Mouse (Mus musculus): ENCODE measurements around the gene Ppp2r2c. TPM values are rescaled to one million over a fixed set of nuclear protein-coding genes. Genes with fewer than 3 reads are reported as not detected.

Ppp2r2c gene
- polyA plus RNA-seq, 1 experiment from 2014 or later: 0.83 TPM

GRCm38 (mm10) chr5:36900189-36900619, 31.9 kb downstream of the Ppp2r2c start:
- no peak for ATAC-seq (ENCODE audit: insufficient number of reproducible peaks, low FRiP score, low TSS enrichment, low read depth)
- Histone ChIP-seq H3K36me3 (no peaks in the 10 kb centered on the region), H3K4me3 (no peak overlapping the region), H3K9ac (no peak overlapping the region), H3K27me3 (0 out of 2 replicates have a peak, but pooled peaks cover 4% of the 10 kb centered on the region), H3K4me2 (no peak overlapping the region), H3K4me1 (no peaks in the 10 kb centered on the region), H3K27ac (no peak overlapping the region), H3K9me3 (no peaks in the 10 kb centered on the region)
- 54% methylated on average over 6 of the region's 6 CpGs for WGBS

DNA sequence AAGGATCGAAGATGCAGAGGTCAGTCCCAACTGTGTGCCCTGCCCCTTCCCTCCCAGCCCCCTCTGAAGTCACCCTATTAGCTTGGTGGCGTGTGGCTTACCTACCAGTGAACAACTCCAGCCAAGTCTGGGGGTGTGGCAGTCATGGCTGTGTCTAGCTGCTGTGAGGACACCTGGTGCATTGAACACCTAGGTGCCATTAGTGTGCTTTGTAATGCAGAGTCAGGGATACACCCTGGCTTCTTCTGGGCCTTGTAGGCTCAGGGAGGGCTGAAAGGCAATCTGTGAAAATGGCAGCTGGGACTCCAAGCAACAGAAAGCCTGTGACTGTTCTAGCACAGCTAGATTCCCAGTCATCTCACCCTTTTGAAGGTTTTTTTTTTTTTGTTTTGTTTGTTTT, 34.5 kb downstream of the Ppp2r2c start:
- Histone ChIP-seq H3K27me3 (no peaks in the 10 kb centered on the region), H3K4me2 (no peak overlapping the region), H3K4me1 (no peaks in the 10 kb centered on the region), H3K4me3 (no peak overlapping the region), H3K9me3 (no peaks in the 10 kb centered on the region), H3K36me3 (no peaks in the 10 kb centered on the region), H3K27ac (no peak overlapping the region), H3K9ac (no peak overlapping the region)
- WGBS: 71% methylated on average over 2 of the region's 2 CpGs
- no peak for ATAC-seq (ENCODE audit: insufficient number of reproducible peaks, low FRiP score, low TSS enrichment, low read depth)

GRCm38 (mm10) chr5:36904131-36904530, 35.8 kb downstream of the Ppp2r2c start:
- 76% methylated on average over 2 of the region's 2 CpGs for WGBS
- Histone ChIP-seq H3K36me3 (no peaks in the 10 kb centered on the region), H3K9ac (no peak overlapping the region), H3K4me3 (no peak overlapping the region), H3K27ac (no peak overlapping the region), H3K4me1 (no peaks in the 10 kb centered on the region), H3K9me3 (no peaks in the 10 kb centered on the region), H3K4me2 (no peak overlapping the region), H3K27me3 (no peaks in the 10 kb centered on the region)
- no peak for ATAC-seq (ENCODE audit: insufficient number of reproducible peaks, low FRiP score, low TSS enrichment, low read depth)

DNA sequence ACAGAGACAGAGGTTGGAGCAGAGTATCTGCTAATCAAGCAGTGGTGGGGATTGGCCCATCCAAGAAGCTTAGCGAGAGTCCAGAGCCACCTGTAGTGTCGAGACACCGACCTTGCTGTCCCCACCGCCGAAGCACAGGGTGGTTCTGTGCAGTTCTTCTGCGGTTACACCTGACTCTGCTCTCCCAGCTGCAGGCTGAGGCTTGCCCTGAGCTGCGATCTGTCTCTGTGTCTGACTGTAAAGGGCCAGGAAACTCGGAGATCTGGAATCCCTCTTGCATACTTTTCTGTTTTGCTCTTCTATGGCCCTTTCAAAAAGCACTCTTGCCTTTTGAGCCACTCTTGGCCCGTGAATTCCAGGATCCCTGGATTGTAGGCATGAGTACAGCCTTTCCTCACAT, 36.4 kb downstream of the Ppp2r2c start:
- Histone ChIP-seq H3K9me3 (no peaks in the 10 kb centered on the region), H3K4me1 (no peaks in the 10 kb centered on the region), H3K27me3 (0 out of 2 replicates have a peak, but pooled peaks cover 4% of the 10 kb centered on the region), H3K4me2 (no peak overlapping the region), H3K27ac (no peak overlapping the region), H3K36me3 (no peaks in the 10 kb centered on the region), H3K9ac (no peak overlapping the region), H3K4me3 (no peak overlapping the region)
- 62% methylated on average over 9 of the region's 9 CpGs for WGBS
- ATAC-seq (ENCODE audit: insufficient number of reproducible peaks, low FRiP score, low TSS enrichment, low read depth): no peak

DNA sequence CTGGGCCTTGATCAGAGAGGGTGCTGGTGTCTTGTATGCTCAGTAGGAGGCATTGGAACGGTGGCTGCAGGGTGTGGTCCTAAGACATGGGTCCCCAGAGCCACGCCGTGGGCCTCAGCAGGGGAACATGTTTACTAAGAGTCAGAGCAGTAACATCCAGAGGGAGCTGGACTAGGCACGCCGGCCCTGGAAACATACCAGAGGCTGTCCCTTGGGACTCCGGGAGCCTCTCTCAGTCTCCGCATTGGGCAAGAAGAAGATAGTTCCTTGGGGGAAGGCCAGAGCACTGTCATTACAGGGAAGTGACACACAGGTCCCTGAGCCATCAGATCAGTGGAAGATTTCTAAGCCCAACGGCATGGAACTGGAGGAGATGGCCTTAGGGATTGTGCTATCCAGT, 36.9 kb downstream of the Ppp2r2c start:
- Histone ChIP-seq H3K4me2 (no peak overlapping the region), H3K9me3 (no peaks in the 10 kb centered on the region), H3K27me3 (0 out of 2 replicates have a peak, but pooled peaks cover 5% of the 10 kb centered on the region), H3K27ac (no peak overlapping the region), H3K4me3 (no peak overlapping the region), H3K9ac (no peak overlapping the region), H3K36me3 (no peaks in the 10 kb centered on the region), H3K4me1 (no peaks in the 10 kb centered on the region)
- no peak for ATAC-seq (ENCODE audit: insufficient number of reproducible peaks, low FRiP score, low TSS enrichment, low read depth)
- WGBS: 67% methylated on average over 8 of the region's 8 CpGs

- H3K27me3 ChIP-seq: peaks cover 10% of the 10 kb centered on the region; the same call in 1 of the 2 replicates
- H3K36me3 ChIP-seq: no peaks in the 10 kb centered on the region
- no peak overlapping the region for H3K27ac ChIP-seq
- no peak overlapping the region for H3K9ac ChIP-seq
- 14% methylated on average over 10 of the region's 10 CpGs for WGBS
- H3K4me1 ChIP-seq: no peaks in the 10 kb centered on the region
- no peak overlapping the region for H3K4me3 ChIP-seq
- no peak overlapping the region for H3K4me2 ChIP-seq
- no peak for ATAC-seq (ENCODE audit: insufficient number of reproducible peaks, low FRiP score, low TSS enrichment, low read depth)
- no peaks in the 10 kb centered on the region for H3K9me3 ChIP-seq
These were observed 39.4 kb downstream of the Ppp2r2c start for GRCm38 (mm10) chr5:36907695-36908094.

- Histone ChIP-seq H3K36me3 (no peaks in the 10 kb centered on the region), H3K27ac (no peak overlapping the region), H3K4me2 (no peak overlapping the region), H3K9me3 (no peaks in the 10 kb centered on the region), H3K27me3 (peaks cover 10% of the 10 kb centered on the region; the same call in 1 of the 2 replicates), H3K4me3 (no peak overlapping the region), H3K9ac (no peak overlapping the region), H3K4me1 (no peaks in the 10 kb centered on the region)
- WGBS: 79% methylated on average over 21 of the region's 21 CpGs
- no peak for ATAC-seq (ENCODE audit: insufficient number of reproducible peaks, low FRiP score, low TSS enrichment, low read depth)
These were observed 41.2 kb downstream of the Ppp2r2c start for GRCm38 (mm10) chr5:36909545-36909944.

- H3K4me3 ChIP-seq: no peak overlapping the region
- WGBS: 24% methylated on average over 7 of the region's 7 CpGs
These were observed 42.7 kb downstream of the Ppp2r2c start for GRCm38 (mm10) chr5:36910980-36911379.

DNA sequence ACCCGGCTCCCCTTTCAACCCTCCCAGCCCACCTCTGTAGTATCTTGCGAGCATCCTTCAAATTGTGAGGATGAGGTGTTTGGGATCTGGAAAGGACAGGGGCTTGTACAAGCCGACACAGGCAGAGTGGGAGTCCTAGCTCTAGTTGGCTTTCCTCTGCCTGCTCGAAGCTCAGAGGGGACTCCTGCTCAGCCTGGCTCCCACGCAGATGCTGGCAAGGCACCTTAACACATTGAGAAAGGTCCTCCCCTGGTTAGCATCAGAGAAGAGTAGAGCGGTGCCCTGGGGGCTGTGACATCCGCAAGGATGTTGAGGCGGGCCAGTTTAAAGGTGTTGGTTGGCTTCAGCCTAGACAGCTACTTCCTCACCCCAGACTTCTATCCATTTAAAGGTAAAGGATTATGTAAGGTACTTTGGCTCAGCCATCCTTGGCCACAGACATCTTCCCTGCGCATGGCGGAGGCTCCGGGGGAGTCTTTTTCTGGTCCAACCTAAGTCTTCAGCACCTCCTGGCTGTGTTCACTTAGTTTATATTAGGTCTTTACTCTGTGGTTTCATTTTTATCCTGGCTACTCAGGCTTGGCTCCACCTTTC, 43.5 kb downstream of the Ppp2r2c start:
- Histone ChIP-seq H3K9ac (no peak overlapping the region), H3K36me3 (no peaks in the 10 kb centered on the region), H3K4me2 (no peak overlapping the region), H3K27me3 (peaks cover 13% of the 10 kb centered on the region; the same call in 1 of the 2 replicates), H3K4me1 (no peaks in the 10 kb centered on the region), H3K27ac (no peak overlapping the region), H3K9me3 (no peaks in the 10 kb centered on the region), H3K4me3 (no peak overlapping the region)
- 59% methylated on average over 11 of the region's 11 CpGs for WGBS
- ATAC-seq (ENCODE audit: insufficient number of reproducible peaks, low FRiP score, low TSS enrichment, low read depth): no peak

More at GRCm38 (mm10) chr5:36910980-36911379, 42.7 kb downstream of the Ppp2r2c start:
- Histone ChIP-seq H3K9ac (no peak overlapping the region), H3K27me3 (peaks cover 10% of the 10 kb centered on the region; the same call in 1 of the 2 replicates), H3K36me3 (no peaks in the 10 kb centered on the region), H3K9me3 (no peaks in the 10 kb centered on the region), H3K4me2 (no peak overlapping the region), H3K4me1 (no peaks in the 10 kb centered on the region), H3K27ac (no peak overlapping the region)
- no peak for ATAC-seq (ENCODE audit: insufficient number of reproducible peaks, low FRiP score, low TSS enrichment, low read depth)

- H3K4me3 ChIP-seq: no peak overlapping the region
- H3K4me1 ChIP-seq: no peaks in the 10 kb centered on the region
- peaks cover 17% of the 10 kb centered on the region; the same call in 1 of the 2 replicates for H3K27me3 ChIP-seq
- no peak overlapping the region for H3K4me2 ChIP-seq
- H3K9me3 ChIP-seq: no peaks in the 10 kb centered on the region
- no peak overlapping the region for H3K9ac ChIP-seq
- no peak for ATAC-seq (ENCODE audit: insufficient number of reproducible peaks, low FRiP score, low TSS enrichment, low read depth)
- H3K27ac ChIP-seq: no peak overlapping the region
- no peaks in the 10 kb centered on the region for H3K36me3 ChIP-seq
- 47% methylated on average over 14 of the region's 14 CpGs for WGBS
These were observed 44.4 kb downstream of the Ppp2r2c start for GRCm38 (mm10) chr5:36912602-36913310.

- ATAC-seq (ENCODE audit: insufficient number of reproducible peaks, low FRiP score, low TSS enrichment, low read depth): no peak
These were observed 46.9 kb downstream of the Ppp2r2c start for GRCm38 (mm10) chr5:36915256-36915655.

GRCm38 (mm10) chr5:36916581-36916980, 48.3 kb downstream of the Ppp2r2c start:
- Histone ChIP-seq H3K4me2 (no peak overlapping the region), H3K9ac (no peak overlapping the region), H3K27ac (no peak overlapping the region), H3K36me3 (no peaks in the 10 kb centered on the region), H3K4me3 (no peak overlapping the region), H3K4me1 (no peaks in the 10 kb centered on the region), H3K27me3 (peaks cover 13% of the 10 kb centered on the region), H3K9me3 (no peaks in the 10 kb centered on the region)
- 84% methylated on average over 4 of the region's 4 CpGs for WGBS
- ATAC-seq (ENCODE audit: insufficient number of reproducible peaks, low FRiP score, low TSS enrichment, low read depth): no peak

More at GRCm38 (mm10) chr5:36915256-36915655, 46.9 kb downstream of the Ppp2r2c start:
- Histone ChIP-seq H3K27ac (no peak overlapping the region), H3K4me2 (no peak overlapping the region), H3K9ac (no peak overlapping the region), H3K27me3 (peaks cover 13% of the 10 kb centered on the region), H3K4me1 (no peaks in the 10 kb centered on the region), H3K4me3 (no peak overlapping the region), H3K36me3 (no peaks in the 10 kb centered on the region), H3K9me3 (no peaks in the 10 kb centered on the region)
- 69% methylated on average over 3 of the region's 3 CpGs for WGBS
